Mouse (Mus musculus): ENCODE data around the gene Olfr930.

Gene Olfr930

DNA sequence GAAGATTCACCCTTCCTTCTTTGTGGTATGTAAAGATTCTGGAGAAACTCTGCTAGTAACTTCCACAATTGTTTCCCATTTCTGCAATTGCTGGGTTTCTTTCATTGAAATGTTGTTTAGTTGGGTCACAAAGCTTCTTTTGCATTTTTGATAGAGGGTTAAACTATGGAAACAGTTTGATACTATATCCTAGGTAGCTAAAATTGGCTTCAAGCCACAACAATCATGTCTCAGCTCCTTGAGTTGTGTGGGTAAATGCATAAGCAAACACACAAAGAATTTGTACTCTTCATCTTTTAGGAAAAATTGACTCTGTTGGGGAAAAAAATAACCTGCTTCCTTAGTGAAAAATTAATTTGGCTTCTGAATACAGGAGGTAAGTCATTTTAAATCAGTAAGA, at the start of gene Olfr930:
Gene Olfr930 (plus strand): TSS at position 301 of the 400 bp plus-strand sequence.
- no peak for DNase-seq (ENCODE audit: low read depth, low spot score)

DNA sequence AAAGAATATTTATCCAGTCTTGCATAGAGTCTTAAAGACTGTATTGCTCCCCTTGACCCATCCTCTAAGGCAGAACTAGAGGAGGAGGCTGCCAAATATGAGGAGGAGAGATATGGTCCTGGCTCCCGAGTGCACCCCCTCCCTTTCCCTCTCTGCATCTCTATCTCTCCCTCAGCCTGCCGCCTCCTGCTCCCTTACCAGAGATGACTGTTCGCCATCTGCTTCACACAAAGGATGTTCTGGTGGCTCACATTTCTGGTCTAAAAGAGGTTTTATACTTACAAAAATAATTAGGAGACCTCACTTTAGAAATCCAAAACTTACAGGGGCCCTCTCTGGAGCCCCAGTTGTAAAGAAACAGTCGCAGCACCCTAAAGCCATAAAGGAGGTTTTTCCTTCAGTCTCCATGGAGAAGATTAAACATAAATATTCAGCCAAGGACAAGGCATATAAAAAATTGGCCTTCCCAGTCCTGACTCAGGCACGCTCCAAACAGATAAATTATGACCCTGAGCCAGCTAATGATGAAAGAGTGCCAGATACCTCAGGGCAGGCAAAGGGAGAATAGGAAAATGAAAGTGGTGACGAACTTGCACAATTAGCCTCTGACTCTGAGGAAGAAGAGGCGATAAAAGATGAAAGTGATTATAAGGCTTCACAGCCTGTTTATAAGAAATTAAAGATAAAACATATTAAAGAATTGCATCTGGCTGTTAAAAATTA, 24.0 kb downstream of the Olfr930 start:
- no peak for DNase-seq (ENCODE audit: low read depth, low spot score)

DNA sequence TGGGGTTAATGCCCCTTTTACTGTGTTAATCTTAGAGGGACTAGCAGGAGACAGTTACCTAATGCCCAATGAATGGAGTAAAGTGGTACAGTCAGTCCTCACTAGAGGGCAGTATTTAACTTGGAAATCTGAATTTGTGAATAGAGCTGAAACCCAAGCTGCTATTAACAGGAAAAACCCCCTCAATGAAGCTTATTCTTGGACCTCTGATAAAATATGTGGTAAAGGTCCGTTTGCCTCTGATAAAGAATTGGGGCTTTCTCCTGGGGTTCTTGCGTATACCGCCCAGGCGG, 24.5 kb downstream of the Olfr930 start:
- DNase-seq (ENCODE audit: low read depth, low spot score): no peak

DNA sequence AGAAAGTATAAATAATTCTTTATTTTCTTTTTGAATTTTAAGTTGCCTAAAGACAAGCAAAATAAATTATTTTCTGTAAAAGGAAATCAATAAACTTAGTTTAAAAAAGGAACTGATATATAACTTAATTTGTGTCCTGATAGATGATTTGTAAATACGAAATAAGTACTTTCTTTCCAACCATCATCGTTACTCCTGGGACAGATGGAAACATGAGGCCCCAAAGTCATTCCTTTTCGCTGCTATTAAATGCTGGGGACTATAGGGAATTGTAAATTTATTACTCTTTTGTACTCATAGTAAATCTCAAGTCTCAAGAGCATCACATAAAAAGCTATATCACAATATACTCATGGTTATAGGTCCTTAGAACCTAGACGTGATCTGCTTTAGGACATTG, 42.4 kb downstream of the Olfr930 start, which contains the start of gene Olfr933:
Gene Olfr933 (plus strand): TSS at position 301 of the 400 bp plus-strand sequence.
- no peak for DNase-seq (ENCODE audit: low read depth, low spot score)

All from retina, adult 2 months (tissue).